Mouse (Mus musculus) liver (tissue): ENCODE data around the gene Zfp28.

ENCODE experiments used
- DNase-seq: peaks from one replicate; pipeline ENCODE4 v3.0.0-alpha.2; 2020; ENCODE audit warnings: mixed read lengths

Gene Zfp28

DNA sequence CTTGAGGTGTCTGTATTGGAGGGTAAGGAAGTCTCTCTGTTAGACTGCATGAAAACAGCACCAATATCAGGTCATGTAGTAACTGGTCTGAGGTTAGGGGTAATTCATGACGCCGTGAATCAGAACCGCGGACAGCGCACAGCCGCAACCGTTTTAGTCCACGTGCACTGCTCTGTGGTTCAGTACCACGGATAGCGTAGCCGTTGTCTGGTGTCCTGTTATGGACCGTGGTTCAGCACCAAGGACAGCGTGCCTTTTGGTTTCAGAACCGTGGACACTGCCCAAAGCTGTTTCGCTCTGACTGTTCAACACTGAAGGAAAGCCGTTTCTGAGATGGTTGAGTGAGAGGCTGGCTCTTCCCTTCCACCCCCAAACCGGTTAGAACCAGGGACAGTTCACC, 26.9 kb downstream of the Zfp28 start, which contains the start of gene Gm20715:
Gm20715 (plus strand) TSS at position 235 of the 400 bp plus-strand sequence.
- peak; percentile 89 for DNase-seq

GRCm38 (mm10) chr7:6414626-6415441, 31.7 kb downstream of the Zfp28 start:
- no peak for DNase-seq

DNA sequence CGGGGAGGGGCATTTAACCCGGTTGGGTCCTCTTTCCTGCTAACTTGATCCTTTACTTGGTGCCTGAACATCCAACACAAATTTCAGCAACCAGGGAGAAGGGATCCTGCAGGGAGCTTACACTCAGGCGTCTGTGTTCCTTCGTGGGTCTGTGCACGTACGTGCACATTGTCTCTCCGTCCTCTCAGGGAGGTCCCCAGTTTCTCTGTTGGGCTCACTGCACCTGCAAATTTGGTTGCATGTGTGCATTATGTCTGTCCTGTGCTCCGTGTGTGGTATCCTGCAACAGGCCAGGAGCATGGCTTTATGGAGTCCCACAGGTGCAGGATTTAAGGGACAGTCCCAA, 32.3 kb downstream of the Zfp28 start:
- DNase-seq, result no peak

DNA sequence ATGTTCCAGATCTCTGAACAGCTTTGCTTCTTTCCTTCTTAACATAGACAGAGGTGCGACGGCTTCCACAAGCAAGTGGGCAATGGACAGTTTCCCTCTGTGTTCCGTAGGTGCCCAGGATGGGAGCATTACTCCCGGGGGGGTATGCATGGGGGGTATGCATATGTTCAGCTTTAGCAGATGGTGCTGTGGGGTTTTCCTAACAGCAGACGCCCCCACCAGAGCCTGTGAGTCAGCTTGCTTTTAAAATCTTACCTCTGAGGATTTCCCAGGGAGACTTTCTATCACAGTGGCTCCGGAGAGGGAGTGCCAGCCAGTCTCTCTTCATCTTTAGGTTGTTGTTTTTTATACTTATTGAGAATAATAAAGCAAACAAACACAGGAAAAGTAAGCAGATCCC, 36.8 kb downstream of the Zfp28 start:
- no peak for DNase-seq

DNA sequence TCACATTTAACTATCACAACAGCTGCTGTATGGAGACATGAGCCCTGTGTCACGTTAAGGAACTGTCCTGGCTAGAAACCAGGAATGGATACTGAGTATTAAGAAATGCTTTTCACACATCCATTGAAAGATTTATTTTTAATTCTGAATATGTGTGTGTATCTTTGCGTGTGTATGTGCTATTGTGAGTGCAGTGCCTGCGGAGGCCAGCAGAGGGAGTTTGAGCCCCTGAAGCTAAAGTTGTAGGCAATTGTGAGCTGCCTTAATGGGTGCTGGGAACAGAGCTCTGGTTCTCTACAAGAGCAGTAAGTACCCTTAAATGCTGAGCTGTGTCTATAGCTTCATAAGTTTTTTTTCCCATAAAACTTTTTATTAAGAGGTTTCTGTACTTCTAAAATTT, 46.3 kb downstream of the Zfp28 start:
- no peak for DNase-seq

DNA sequence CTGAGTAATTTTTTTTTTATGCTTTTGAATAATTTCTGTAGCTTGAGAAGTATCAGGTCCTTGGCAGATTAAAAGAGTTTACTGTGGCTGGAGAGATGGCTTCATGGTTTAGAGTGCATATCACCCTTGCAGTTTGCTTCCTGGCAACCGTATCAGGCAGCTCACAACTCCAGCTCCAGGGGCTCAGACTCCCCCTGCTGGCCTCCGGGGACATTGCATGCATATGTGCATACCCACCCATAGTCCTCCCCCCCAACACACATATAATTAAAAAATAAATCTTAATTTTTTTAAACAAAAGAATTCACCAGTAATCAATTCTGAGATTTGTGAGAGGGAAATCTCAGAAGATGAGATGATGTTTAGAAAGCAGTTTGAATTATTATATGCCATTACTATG, 47.2 kb downstream of the Zfp28 start:
- DNase-seq, result peak; percentile 50

DNA sequence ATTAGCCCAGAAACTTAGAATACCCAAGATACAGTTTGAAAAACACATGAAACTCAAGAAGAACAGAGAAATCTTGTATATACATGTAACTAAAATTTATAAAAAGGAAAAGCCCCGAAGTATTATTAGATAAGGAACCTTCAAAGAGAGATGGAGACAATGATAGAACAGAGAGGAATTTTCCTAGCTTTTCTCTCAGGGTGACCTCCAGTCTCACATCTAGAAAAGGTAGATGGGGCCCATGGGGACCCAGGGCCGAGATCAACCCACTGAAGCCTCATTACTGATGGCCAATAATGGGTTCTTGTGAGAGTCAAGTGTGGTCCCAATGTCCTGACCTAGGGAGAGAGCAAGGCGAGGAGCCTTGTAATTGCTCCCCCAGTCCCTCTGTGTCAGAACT, 55.3 kb downstream of the Zfp28 start, which contains the start of gene Olfr1344:
Olfr1344 (plus strand) TSS at position 301 of the 400 bp plus-strand sequence.
- DNase-seq, result no peak

- no peak for DNase-seq
These were observed 58.1 kb downstream of the Zfp28 start for GRCm38 (mm10) chr7:6441173-6441572.
